Mouse (Mus musculus) retina, postnatal 1 day (tissue): ENCODE measurements at regions not wholly inside any gene's neighbourhood (a gene's known extent, or its start where the extent isn't known, plus 50 kb on each side); places are given as distances from the start of the nearest gene placed in this dataset.
"Not testable (repeated sequence)": the region's sequence is repeated elsewhere in the genome, so short reads cannot be mapped to it uniquely, and the experiment has no call there.

ENCODE experiments used
- DNase-seq: peaks from one replicate; pipeline ENCODE4 v3.0.0-alpha.2; 2012

DNA sequence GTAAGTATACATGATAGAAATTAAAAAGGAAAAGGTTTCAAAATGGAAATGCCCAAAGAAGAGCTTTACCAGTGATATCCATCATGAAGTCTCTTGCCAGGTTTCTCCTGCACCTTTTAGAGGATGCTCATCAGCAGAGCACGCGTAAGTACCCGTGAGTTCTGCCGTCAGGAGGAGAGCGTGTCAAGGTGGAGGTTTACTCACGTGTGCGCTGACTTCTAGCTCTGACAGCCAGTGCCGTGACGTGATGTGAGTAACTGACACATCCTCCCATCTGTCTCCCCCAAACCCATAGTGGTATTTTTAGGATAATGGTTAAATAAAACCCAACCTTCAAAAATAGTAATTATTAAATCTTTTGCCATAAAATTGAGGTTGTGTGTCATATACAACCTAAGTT lies 55.3 kb downstream of the Adra2a start:
- DNase-seq, result no peak

DNA sequence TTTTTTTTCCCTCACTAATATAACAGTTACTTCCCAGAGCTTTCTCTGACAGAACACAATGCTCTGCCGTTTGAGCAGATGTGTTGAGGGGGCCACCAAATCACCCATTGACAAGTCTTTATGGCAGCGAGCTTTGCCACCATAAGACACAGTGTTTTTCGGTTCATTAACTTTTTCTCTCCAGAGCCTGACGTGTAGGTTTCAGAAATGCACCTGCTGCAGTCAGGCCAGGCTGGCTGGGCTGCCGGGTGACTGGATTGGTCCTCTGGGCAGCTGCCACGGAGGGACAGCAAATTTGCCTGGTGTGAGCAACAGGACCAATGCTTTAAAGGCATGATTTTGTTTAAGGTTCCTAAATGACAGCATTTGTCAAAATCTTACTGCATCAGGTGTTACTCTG lies 55.8 kb downstream of the Adra2a start:
- peak; percentile 11 for DNase-seq

DNA sequence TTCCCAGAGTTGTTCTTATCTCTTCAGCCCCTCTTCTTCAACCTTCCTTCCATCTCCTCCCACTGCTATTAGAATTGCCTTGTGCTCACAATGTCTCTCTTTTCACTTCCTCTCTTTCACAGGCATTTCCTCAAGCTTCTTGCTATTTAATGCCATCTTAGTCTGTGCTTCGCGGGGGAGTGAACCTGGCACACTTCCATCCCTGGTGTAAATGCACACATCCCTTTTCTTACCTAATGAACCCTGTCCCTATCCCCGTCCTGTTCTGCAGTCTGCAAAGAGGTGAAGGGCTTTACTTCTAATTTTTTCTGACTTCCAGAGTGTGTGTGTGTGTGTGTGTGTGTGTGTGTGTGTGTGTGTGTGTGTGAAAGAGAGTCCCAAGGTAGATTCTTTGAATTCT lies 62.6 kb downstream of the Adra2a start:
- DNase-seq, result no peak

DNA sequence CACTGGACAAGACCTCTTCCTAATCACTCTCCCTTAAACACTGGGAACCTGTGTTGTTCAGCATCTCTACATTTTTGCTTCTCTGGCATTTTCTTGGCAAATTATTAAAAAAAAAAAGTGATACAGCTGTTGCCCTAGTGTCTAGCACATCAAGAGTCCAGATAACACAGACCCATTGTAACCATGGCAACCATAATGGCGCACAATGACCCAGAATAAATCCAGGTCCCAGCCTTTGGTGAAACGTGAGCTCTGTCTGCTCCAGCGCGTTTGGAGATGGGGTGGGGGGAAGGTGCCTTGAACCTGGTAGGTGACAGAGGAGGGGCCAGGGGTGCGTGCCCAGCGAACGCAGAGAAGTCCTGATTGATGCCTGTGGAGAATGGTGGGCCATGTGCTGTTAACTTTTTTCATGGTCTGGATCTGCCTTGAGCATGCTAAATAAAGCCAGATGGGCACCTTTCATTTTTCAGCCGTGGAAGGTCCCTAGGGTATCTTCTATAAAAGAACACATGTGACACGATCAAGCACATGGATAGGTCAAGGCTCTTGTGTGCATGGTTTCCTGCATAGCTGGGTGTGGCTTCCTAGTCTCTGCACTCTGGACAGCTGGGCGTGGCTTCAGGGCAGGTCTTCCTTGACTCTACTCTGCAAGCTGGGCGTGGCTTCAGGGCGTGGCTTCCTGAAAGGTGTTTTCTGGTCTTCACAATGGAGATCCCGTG lies 63.3 kb downstream of the Adra2a start:
- DNase-seq, result peak; percentile 56

DNA sequence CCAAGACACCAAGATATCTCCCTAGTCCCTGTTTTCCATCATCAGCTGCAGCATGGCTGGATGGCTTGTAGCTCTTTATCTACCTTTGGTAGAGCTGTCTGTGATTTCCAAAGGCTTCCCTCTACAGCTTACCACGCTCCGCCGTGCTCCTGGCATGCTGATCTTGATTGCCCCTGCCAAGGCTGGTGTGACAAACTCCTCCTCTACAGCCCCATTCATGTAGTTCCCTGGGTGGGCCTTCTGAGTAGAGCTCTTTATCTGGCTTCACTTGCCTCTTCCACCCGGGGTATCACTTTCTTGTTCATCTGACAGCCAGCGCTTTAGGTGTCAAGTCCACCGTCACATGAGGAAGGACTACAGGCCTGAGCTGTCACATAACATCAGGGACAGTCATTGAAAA lies 66.1 kb downstream of the Adra2a start:
- no peak for DNase-seq

DNA sequence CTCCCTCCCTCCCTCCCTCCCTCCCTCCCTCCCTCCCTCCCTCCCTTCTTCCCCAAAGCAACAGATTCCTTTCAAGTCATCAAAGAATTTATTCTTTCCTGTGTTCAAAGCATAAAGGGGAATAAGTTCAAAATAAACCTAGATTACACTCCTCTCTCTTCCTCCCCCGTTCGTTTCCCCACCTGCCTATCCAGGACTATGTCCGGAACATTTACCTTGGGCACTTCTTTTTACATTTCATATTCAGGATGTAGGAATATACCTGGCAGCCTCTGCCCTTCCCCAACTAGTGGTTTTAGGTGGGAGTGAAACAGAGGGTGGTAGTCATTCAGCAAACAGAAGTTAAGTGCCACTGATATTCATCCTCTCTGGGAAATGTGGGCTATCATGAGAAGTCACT lies 68.7 kb downstream of the Adra2a start:
- no peak for DNase-seq

DNA sequence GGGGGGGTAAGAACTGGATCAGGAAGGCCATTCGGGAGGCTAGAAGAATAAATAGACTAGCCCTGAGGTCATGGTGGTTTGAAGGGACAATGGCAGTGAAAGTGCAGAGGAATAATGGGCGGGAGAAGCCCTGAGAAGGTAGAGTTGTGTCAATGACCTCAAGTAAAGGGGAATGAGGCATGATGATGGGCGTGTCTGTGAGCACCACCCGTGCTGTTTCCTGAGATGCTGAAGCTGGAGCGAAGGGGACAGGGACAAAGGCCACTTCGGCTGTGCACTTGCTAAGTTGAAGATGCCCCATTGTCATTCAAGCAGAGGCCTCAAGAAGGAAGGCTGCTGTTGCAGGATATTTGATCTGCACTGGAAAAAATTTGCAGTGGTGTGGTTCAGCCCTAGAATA lies 69.5 kb downstream of the Adra2a start:
- DNase-seq, result no peak

DNA sequence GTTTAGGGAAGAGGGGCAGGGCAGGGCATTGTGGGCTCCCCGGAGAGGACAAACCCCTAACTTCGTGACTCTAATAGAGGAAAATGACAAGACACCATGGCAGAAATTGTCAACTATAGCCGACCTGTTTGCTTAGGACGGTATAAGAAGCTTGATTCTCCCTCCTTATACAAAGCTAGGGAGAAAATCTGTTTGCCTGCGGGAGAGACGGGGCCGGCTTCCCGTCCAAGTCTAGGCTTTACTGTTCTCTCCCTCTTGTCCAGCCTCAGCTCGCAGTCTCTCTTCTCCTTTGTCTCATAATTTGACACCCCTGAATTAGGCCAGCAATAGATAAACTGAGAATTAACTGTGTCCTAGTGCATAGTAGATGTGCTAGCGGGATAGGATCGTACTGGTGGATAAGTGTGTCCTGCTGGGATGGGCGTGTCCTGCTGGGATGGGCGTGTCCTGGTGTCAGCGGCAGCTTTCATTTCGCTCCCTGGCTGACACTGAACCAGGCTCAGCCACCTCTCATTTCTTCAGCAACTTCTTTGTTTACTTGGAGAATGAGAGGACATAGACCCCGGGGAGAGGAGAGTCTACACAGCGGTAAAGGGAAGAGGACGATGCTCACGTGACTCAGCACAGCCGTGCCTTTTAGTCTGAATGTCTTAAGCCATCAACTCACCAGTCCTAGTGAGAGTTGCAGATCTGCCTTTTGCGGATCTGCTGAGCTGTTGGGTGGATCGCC lies 70.8 kb downstream of the Adra2a start:
- DNase-seq, result peak; percentile 77

DNA sequence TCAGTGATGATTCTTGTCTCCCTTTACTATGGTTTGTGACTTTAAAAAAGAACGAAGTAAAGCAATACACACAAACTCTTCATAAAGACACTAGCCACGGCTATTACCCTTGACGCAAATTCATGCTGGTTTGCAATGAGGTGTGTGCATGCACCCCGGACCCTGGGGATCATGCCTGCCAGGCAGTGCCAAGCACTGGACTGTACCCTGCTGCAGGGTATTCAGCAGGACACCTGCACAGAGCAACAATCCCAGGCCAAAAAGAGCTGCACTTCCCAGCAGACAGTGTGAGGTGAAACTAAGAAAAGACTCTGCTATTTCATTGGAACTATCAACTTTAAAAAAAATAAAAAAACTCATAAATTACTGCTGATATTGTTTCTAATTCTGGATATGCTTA lies 71.4 kb downstream of the Adra2a start:
- DNase-seq, result no peak

DNA sequence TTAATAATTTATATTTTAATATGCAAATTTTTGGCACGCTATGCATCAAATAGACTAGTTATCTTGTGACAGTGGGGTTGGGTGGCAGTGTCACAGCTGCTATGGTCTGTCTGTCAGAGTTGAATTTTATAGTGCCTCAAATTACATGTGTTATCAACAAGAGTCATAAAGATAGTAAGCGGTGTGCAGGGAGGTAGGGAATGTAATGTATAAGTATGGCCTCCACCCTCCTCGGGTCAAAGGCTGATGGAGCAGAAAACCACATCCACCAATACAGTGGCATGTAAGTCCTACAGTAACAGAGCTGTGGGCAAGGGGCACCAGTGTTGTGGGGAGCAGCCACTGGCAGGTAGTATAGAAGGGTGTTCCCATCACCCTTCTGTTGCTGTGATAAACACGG lies 72.9 kb downstream of the Adra2a start:
- no peak for DNase-seq

DNA sequence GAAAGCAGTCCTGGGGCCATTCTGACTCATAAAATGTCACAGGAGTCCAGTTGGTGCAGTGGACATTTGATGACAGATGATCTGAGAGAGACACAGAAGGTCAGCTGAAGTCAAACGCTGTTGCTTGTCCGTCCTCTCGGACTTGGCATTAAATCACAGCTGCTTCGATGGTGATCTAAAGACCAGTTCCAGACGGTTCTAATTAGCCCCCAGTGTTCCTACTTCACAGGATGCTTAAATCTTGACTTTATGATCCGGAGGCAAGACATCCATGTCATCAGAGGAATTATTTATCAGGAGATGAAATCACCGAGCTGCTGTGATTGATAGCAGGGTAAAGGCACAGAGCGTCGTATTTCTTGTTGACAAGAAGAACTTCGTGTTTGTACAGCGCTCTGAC lies 73.7 kb downstream of the Adra2a start:
- DNase-seq, result no peak

DNA sequence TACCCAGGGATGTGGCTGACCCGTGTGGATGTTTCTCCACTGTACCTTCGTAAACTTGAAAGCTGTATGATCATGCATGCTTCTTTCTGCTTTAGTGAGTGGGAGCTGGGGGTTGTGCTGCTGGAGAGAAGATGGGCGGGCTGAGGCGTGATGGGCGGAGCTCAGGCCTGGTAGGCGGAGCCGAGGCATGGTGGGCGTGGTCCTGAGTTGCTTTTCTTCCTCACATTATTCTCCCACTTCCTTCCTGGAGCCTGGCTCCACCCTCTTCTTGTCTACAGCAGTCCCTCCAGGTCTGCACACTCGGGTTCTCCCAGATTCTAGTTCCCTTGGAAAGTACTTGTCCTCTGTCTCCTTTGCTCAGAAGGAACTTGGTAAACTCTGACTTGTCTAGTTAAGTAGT lies 79.6 kb downstream of the Adra2a start:
- no peak for DNase-seq

DNA sequence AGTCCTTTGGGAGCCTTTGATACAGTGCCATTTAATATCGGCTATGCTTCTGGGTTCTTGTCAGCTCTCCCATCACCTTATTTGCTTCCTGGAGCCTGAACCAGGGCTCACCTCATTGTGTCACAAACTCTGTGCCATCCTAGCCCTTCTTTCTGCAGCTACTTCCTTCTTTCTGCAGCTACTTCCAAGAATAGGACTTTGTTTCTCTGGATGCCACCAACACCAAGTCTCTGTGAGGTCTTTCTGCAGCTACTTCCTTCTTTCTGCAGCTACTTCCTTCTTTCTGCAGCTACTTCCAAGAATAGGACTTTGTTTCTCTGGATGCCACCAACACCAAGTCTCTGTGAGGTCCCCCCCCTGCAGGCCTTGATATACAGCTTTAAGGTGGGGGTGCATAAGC lies 107.8 kb downstream of the Adra2a start:
- not testable (repeated sequence) for DNase-seq

DNA sequence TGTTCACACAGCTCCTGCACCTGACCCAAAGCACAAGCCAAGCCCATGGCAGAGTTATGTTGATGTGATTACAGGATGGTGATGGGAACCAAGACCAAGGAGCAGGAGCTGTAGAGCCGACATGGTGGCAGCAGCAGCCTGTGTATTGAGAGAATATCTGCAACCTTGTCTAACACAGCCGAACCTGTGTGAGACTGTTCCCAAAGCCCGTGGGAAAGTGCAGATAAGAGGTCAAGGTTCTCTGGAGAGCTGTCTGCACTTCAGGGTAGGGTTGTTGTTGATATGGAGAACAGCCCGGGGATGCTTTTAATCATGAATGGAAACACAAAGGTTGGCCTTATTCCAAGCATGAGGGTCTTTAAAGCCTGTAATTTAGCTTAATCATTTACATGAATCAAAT lies 110.4 kb downstream of the Adra2a start:
- DNase-seq, result no peak

DNA sequence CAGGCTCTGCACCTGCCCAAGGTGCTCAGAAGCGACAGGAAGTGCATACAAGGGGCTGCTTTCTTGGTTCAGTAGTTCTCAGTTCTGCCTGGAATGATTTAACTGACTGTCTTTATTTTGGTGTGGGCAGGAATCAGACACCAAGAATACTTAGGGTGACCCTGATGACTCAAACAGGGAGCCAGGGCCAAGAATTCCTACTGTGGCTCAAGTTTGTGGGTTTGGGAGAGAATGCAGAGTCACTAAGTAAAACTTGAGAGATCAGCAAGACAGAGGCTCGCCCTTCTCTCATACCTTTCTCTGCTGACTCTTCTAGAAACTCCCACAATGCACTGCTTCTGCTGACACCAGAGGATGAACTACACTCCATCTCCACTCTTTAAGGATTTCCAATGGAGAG lies 126.4 kb downstream of the Adra2a start:
- DNase-seq, result peak; percentile 14

DNA sequence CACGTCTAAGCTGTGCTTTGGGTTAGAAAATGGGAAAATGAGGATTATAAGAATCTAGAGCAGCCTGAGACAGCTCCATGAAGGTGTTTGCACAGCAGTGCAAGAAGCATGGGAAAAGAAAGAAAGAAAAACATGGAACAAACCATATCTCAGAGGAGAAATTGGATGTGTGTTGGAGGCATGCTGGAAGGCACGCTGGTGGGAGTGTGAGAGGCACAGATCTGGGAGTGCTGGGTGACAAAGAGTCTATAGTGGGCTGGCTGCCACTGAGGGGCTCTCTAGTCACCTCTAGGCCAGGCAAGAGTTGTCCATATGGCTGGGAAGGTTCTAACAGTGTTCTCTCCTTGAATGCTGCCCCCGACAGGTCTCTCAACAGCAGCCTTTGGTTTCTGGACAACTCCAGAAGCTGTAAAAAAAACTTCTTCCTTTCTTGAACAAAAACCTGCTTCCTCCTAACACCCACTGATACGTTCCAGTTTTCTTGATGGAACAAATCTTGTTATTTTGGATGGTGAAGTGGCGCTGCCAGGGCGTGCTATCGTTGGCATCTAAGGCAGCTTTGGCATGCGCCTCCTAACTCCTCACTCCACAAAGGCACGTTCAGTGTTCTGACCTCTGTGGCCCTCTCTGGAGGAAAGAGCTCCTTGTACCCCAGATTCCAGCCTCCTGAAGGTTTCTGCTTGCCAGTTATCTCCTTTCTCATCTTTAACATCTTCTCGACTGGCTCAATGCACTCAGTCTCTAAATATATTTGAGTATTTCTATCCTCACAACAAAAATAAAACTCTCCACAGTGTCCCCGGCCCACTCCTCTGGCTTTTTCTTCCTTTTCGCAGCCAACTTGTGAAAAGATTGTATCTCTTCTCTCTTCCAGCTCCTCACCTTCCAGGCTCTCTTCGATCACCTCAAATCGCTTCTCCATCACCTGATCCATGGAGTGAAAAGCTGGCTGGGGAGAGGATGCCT lies 130.4 kb downstream of the Adra2a start:
- no peak for DNase-seq

DNA sequence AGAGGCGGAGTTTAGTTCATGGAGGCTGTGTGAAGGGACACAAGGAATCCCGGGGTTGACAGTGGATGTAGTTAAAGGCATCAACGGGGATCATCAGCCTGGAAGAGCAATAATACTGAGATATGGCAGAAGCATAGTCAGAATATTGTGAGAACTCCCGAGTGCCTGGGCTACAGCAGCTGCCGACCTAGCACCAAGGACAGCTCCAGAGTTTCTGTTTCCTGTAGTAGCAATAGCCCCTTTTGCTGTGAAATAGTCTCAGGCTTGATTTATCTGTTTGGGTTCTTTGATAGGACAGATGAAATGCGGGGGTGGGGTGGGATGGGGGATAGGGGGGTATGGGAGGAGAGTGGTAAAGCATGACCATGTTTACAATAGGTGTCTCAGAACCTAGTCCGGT lies 131.8 kb downstream of the Adra2a start:
- DNase-seq, result peak; percentile 24

DNA sequence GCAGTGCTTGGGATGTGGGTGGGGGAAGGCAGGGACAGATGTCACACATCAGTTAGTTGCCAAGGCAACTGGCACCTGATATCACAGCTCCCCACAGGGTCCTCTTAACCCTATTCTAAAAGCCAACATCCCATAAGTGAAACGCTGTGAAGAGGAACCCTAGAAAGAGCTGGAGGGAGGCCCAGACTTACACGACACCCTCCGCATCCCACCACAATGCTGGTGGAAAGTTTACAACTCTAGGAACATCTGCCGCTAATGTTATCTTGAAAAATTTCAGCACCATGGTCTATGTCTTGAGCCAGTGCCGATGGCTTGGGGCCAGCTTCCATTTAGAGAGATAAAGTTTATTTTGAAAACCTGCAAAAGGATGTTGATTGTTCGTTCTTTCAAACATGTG lies 133.5 kb downstream of the Adra2a start:
- no peak for DNase-seq

DNA sequence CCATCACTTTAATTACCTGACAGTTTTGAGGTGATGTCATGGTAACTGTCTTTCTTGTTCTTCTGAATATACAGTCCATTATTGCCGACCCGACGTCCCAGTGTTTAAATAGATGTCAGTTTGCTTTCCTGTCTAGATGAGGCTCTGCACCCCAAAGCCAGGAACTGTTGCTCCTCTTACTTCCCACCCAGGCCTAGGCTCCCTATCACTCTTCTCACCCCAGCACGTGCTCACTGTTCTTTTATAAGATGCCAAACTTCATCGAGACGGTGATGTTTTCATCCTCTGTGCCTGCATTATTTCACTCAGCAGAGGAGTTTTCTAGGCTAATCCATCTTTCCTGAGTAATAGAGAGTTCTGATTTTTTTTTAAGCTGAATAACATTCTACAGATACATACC lies 156.5 kb downstream of the Adra2a start:
- no peak for DNase-seq

DNA sequence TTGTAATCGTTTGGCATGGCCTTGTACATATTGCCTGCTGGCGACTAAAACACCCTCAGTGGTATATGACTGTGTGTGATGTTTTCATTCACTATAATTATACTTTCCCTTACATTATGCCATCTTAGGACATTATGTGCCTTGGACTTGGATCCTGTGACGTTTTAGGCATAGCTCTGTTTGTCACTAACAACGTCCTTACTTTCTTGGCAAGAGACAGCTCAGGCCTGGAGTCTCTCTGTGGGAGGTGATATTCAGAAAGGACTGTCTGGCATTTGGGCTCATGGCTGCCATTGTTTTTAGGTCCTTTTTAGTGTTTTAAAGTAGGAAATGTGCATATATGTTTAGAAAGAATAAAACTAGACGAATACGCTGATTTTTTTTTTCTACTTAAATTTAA lies 158.5 kb downstream of the Adra2a start:
- no peak for DNase-seq

DNA sequence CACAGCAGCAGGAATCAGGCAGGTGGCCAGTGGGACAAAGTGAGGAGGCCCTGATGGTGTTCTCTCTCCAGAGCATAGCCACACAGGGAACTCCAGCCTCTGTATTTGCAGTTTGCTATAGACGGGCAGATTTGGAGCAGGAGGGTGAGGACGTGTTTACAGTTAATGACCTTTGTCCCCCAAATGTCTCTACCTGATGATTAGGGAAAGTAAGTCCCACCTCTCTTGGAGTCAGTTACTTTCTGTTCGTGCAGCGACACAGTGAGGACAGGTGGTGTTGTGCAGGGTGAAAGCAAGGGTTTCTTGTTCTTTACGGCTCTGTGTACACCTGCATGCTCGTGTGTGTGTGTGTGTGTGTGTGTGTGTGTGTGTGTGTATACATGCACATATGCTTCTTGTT lies 162.9 kb downstream of the Adra2a start:
- DNase-seq, result no peak

DNA sequence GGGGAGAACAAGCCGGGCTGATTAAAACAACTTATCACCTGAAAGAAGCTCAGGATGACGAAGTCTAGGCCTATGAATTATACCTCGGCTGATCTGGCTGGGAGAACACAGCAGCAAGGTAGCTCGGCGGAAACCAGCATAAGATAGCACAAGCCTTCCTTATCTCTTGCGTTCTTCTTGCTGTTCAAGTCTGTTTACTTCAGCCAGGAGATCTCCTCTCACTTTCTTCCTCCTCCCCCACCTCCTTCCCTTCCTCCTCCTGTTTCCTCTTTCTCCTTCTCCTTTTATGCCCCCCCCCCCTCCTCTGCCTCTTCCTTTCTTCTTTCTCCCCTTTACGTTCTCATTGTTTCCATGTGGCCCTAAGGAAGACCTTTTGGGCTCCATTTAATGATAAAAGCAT lies 168.2 kb downstream of the Adra2a start:
- no peak for DNase-seq

DNA sequence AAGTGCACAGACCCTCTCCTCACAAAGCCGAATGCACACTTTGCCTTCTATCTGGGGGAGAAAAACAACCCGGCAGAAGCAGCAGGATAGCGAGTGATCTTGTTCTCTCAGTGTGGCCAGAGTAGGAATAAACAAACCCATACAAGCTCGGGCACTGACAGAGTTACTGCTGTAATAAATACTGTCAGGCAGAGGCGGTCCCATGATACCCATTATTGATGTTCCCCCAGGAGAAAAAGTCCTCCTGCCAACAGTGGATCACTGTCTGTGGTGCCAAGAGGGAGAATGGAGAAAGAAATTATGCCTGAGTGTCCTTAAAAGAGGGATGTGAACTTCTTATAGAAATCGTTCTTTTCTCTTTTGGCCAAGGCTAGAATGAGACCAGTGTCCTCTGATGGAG lies 200.2 kb downstream of the Adra2a start:
- DNase-seq, result no peak
